Mouse (Mus musculus) spleen, adult 2 months (tissue): ENCODE measurements around the gene Nt5e.

Experiments
- CTCF ChIP-seq: fragments of 200-500 bp; IDR thresholded peaks from 2 replicates; pipeline ENCODE4 v1.5.1; 2011; ENCODE audit warnings: mild to moderate bottlenecking, inconsistent platforms; ENCODE audit not compliant: insufficient read depth, insufficient read length, insufficient replicate concordance; ENCODE audit errors: extremely low read depth
- POLR2A ChIP-seq: fragments of 200-500 bp; IDR thresholded peaks from 2 replicates; pipeline ENCODE4 v1.6.1; 2011; ENCODE audit warnings: low read depth, low read length, inconsistent platforms

DNA sequence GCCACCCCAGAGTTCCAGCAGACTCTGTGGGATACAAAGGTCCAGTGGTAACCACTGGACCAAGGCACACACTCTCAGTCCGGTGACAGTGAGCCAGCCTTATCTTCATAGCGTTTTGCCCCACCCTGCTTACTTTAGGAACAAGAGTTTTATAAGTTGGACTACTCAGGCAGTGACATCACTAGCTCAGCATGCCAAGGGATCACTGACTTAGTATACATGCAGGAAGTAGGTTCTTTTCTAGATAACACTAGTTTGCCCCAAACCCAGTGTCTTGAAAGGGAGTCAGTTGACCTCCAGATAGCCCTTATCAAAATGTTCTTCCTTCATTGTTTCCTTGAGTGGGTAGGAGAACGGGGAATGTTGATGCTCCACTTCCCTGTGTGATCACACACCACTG, 2.4 kb upstream of the Nt5e start:
- no peak for TF ChIP-seq CTCF
- TF ChIP-seq POLR2A: no peak
